Mouse (Mus musculus) mesoderm, embryonic 11.5 days (tissue): Measurements from ENCODE around the gene Vps8.

Source experiments
- DNase-seq: peaks from one replicate; pipeline ENCODE4 v3.0.0-alpha.2; 2012; ENCODE audit warnings: low read depth, low spot score

The Vps8 gene

DNA sequence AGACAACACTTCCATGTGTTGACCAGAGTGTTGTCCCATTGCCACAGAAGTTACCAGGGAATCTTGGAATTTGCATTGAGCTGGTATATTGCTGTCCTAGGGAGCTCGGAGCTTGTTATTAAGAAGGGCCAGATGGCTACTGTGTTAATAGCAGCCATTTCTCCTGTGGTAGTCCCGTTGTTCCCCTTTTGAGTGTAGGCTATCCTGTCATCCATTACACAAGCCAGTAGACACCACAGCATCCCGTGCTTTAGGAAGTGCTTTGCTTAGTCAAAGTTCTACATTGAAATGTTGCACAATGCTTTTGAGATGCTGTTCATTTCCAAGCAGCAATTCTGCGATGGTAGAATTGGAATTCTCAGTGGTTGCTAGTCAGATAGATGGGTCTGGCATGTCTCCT lies 54.2 kb downstream of the Vps8 start:
- no peak for DNase-seq

DNA sequence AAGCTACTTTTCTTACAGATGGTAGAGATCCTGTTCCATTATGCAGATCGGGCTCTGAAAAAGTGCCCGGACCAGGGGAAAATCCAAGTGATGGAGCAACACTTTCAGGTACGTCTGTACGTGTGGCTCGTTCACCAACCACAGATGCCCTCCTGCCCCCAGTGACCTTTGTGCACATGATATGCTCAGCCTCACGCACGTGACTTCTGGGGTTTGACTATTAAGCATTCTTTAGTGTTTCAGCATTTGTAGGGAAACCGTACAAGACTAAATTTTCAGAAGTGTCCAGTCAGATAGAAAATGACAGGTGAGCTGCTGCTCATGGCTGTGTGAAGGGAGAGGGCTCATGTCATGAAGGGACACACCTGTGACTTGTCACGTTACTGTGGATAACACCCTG lies 55.5 kb downstream of the Vps8 start:
- no peak for DNase-seq

GRCm38 (mm10) chr16:21483803-21484202 lies 60.9 kb downstream of the Vps8 start:
- no peak for DNase-seq

DNA sequence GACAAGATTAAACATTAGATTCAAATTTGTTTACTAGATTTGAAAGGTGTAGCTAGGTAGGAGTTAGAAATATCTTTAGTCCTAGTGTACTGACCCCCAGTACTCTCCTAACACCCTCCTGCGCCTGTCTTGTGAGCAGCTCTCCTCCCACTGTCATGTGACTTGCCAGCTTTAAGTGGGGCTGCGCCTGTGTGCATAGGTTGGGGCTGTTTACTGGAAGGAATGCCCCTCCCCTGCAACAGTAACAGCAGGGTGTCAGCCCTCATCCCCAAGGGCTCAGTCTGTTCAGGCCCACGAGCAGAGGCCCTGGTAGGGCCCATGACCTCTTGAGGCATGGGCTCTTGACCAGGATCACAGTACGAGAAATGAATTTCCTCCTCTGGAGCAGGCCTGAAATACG lies 62.8 kb downstream of the Vps8 start:
- DNase-seq = no peak

DNA sequence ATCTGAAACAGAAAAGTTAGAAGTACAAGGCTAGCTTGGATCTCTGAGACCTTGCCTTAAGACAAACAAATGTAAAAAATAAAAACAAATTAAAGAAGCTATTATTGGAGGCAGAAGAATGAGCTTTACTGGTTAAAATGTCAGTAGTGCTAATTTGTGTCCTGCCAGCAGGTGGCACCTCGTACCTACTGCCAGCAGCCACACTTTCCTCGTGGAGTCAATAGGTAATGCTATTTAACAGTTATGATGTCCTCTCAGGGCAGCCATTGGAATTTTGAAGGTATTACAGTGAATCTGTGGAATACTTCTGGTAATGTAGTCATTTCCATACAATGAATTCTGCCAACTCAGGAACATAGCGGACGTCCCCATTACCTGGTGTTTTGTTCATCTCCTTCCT lies 65.5 kb downstream of the Vps8 start:
- DNase-seq = peak; percentile 57

DNA sequence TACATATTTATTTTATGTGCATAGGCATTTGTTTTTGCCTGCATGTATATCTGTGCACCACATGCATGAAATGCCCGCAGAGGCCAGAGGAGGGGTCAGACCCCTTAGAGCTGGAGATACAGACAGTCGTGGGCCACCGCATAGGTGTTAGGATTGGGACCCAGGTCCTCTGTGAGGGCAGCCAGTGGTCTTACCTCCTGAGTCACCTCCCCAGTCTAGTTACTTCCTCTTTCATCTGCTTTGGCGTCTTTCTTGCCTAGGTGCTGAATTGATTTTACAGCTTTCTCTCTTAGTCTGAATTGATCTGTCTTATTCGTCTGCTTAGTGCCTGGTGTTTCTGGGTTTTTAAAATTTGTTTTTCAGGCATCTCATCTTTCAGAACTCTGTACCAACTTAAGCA lies 69.4 kb downstream of the Vps8 start:
- DNase-seq = no peak

DNA sequence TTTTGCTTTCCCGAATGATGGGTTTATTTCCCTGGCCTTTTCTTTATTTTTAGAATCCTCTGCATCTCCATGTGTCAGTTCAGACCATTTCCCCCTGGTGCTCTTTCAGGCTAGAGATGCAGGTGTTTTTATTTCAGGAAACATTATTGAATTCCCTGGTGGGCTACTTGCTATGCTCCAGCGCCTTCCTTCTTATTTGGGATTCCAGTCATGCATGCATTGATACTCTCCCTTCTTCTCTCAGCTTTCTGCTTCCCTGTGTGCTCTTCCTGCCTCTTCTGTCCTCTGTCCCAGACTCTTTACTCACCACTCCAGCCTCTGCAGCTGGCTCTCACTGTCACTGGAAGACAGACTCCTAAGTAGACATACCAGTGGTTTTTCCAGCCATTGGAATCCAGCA lies 70.0 kb downstream of the Vps8 start:
- peak; percentile 20 for DNase-seq

- DNase-seq = no peak
Measured at GRCm38 (mm10) chr16:21494681-21495080, 71.8 kb downstream of the Vps8 start.

DNA sequence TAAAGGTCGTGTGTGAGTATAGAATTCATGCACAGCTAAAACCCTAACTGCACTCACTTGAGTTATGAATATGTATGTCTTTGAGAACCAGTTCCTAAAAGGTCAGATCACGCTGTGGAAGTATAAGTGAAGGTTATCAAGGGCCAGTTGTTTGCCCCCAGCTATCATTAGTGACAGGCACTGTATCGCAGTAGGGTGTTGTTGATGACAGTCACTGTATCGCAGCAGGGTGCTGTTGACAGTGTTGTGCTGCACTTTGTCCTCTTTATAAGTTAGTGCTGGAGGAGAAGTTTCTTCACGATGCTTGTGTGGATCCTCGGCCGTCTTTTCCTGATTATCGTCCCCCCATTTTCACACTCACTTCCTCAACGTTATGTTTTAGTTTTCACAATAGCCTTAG lies 73.9 kb downstream of the Vps8 start:
- DNase-seq = no peak

DNA sequence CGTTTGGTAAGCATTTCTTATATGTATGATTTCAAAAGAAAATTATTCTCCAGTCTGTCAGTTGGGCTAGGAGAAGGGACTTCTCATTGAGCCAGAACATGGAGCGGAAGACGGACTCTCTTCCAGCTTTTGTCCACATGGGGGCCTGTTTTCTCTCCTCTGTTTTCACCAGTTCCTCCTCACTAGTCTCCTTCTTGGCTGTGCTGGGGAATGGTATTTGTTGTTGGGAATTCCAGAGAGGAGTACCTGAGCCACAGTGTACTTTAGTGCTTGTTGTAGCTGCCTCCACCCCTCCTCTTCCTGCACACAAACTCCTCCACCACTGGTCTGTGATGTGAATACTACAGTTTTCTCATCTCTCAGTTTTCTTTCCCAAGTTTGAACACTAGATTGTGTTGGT lies 74.7 kb downstream of the Vps8 start:
- DNase-seq = no peak

GRCm38 (mm10) chr16:21498984-21499383 lies 76.1 kb downstream of the Vps8 start:
- DNase-seq = no peak

DNA sequence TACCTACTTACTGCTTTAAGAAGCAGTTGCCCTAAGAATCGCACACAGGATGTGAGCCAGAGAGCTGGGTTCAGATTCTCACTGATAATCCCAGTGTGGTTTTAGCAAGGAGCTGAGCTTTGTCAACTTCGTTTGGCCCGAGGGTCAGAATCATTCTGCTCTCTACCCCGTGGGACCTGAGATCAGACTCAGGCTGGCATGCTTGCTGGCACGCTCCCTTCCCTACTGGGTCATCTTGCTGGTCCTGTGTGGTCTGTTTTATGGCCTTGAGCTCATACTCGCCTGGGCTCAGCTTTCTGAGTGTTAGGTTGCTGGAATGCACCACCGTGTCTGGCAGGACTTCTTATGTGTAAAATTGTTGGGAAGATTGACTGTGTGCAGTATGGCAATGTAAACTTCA lies 76.7 kb downstream of the Vps8 start:
- peak; percentile 7 for DNase-seq

DNA sequence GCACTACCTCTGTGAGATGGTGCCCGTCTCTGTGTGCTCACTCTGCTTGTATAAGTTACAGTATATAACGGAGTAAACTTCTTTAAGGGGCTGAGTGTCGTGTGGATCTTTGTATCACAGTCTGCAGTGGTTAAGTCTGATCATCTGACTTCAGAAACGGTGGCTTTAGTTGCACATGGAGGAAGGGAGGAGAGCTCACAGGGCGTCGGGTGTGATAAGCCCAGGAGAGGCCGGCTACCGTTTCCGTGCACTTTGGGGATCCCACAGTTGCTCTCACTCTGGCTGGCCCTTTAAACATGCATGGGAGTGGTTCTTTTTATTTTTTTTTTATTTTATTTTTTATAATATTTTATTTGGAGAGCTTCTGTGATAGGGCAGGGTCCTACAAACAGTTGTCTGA lies 95.9 kb downstream of the Vps8 start:
- DNase-seq = no peak

GRCm38 (mm10) chr16:21519785-21520184 lies 96.9 kb downstream of the Vps8 start:
- no peak for DNase-seq

DNA sequence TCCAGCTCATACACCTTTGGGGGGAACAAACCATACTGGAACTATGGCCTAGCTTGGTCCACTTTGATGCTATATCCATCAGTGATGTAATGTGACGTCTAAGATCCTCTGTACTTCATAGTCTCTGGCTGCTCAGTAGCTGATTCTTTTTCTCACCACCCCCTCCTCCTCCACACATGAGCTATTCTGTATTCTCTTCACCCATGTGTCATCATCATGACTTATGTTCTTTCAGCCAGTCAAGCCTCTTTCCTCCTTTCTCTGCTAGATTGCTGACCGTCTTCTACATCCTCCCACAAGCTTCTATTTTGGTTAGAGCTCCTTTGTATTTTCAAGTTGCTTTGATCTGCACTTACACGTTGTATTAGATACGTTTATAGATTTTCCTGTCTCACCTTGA lies 100.8 kb downstream of the Vps8 start:
- DNase-seq = no peak

GRCm38 (mm10) chr16:21525376-21525775 lies 102.5 kb downstream of the Vps8 start:
- DNase-seq = no peak

DNA sequence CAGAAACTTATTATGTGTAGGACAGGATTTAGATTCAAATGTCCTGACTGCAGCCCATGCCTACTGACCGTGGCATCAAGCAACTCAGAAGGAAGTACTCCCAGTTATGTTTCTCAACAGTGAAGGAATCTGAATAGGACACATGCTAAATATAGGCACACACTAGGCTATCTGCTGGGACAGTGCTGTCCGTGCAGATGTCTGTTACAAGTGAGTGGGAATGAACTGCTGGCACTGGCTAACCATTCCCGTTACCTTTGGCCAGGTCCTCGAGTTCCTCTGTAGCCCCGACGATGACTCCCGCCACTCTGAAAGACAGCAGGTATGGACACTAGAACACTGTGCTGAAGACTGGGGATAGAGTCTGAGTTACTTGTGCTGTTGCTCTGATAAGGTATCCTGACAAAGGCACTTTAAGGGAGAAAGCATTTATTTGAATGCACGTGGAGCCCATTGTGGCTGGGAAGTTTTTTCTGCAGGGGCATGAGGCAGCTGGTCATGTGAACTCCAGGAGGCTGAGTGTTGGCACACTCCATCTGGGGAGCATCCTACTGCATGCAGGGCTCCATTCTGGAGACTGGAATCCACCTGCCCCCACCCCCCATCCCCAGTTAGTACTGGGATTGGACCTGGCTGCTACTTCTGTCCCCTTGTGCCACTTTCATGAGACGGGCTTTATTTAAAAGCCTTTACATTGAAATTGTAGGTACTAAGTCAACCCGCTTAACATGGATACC lies 104.5 kb downstream of the Vps8 start:
- no peak for DNase-seq

GRCm38 (mm10) chr16:21533503-21533902 lies 110.6 kb downstream of the Vps8 start:
- DNase-seq = no peak

DNA sequence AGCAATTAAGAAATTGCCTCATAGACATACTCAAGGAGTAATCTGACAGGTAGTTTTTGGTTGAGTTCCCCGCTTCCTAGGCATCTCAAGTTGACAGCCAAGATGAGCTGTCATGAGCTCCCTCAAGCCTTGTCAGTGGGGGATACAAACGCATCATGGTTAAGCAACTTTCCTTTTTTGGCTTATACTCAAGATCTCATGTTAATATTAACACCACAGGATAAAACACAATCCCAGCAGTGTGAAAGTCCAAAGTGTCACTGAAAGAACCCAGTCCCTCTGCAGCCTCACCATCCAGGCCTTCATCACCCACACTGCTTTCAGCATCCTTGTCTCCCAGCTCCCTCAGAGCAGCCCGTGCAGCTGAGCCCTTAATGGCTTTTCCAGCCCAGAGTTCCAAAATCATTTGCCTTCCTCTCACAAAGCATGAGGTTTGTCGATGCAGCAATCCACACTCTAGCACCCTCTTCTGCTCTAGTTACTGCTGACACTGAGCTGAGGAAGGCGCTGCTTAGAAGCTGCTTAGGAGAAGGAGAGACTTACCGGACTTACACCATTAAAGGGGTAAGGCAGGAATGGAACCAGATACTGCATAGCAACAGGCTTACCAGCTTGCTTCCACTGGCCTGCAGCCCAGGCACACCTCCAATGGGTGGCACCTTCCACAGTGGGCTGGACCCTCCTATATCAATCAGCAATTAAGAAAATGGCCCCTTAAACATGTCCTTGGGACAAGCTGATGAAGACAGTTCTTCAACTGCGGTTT lies 113.5 kb downstream of the Vps8 start:
- DNase-seq = no peak

DNA sequence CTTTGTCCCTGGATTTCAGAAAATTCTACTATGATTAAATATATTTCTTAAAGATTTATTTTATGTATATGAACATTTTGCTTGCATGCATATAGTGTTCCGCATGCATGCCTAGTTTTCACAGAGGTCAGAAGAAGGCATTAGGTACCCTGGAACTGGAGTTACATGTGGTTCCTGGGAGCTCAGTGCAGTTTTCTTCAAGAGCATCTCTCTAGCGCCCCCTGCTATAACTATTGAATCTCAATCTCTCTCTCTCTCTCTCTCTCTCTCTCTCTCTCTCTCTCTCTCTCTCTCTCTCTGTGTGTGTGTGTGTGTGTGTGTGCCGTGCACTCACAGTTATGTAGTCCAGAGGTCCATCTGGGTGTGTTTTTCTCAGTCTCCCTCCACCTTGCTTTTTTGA lies 114.4 kb downstream of the Vps8 start:
- no peak for DNase-seq

DNA sequence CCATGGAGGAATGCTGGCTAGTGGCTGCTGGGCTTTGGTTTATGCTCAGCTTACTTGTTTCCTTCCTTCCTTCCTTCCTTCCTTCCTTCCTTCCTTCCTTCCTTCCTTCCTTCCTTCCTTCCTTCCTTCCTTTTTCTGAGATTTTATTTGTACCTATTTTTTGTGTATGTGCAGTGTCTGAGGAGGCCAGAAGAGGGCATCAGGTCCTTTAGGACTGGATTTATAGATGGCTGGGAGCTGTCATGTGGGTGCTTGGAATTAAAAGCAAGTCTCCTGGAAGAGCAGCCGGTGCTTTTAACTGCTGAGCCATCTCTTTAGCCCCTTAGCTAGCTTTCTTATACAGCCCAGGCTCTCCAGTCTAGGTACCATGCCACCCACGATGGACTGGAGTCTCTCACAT lies 116.0 kb downstream of the Vps8 start:
- DNase-seq = peak; percentile 12

DNA sequence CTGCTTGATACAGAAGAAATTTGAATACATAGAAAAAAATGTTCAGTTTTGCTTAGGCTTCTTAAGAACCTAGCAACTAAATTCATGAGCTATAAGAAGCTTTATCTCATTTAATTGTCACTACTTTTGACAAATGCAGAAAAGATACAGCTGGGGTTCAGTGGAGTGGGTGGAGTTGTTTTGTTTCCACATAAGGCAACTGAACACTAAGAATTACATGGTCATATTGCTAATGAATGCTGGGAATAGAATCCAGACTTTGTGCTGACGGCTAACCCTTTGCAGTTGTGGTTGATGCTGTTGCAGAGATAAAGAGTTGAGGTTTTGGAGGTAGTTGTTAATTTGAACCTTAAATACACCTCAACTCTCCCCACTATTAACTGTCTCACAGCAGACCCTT lies 119.6 kb downstream of the Vps8 start:
- DNase-seq = no peak

DNA sequence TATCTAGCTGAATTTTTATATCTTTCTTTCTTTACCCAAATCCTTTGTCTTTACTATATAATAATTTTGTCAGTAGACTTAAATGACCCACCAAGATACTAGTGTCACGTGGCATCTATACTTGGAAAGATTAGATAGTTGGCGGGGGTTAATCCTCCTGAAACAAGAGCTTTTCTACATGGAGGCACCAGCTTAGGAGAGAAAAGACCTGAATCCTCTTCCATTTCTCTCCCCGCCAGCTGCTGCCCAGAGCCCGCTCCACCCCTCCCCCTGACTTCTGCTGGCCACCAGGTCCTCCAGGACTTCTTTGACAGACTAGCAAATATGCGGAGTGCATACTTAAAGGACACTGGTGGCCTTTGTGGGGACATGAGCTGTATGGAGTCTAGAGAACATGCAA lies 124.5 kb downstream of the Vps8 start:
- peak; percentile 7 for DNase-seq
